Mouse (Mus musculus): ENCODE measurements around the gene Mfsd6l. TPM values are rescaled to one million over a fixed set of nuclear protein-coding genes. Genes with fewer than 3 reads are reported as not detected.

Gene Mfsd6l
- polyA plus RNA-seq, 1 experiment from 2014 or later, result 0.92 TPM

GRCm38 (mm10) chr11:68545172-68545571, 10.8 kb upstream of the Mfsd6l start:
- no peak overlapping the region for H3K4me3 ChIP-seq (ENCODE audit: low read depth, low read length)
- H3K4me1 ChIP-seq (ENCODE audit: control insufficient read depth, insufficient read depth, low read length), result no peaks in the 10 kb centered on the region
- no peaks in the 10 kb centered on the region for H3K9me3 ChIP-seq (ENCODE audit: control insufficient read depth, low read length)
- DNase-seq (ENCODE audit: low spot score) (no peak), ATAC-seq (ENCODE audit: low read depth) (no peak)
- H3K36me3 ChIP-seq (ENCODE audit: control insufficient read depth, insufficient read depth, low read length), result no peaks in the 10 kb centered on the region
- H3K9ac ChIP-seq (ENCODE audit: low read depth, low read length), result no peak overlapping the region
- no peaks in the 10 kb centered on the region for H3K27me3 ChIP-seq (replicated peaks; ENCODE audit: control insufficient read depth, insufficient read depth, low read length)
- WGBS, result 46% methylated on average over 7 of the region's 7 CpGs
- no peak overlapping the region for H3K4me2 ChIP-seq (ENCODE audit: low read depth, low read length)
- H3K27ac ChIP-seq (replicated peaks; ENCODE audit: low read depth, low read length), result no peak overlapping the region

- Histone ChIP-seq H3K9ac (ENCODE audit: low read depth, low read length) (no peak overlapping the region), H3K4me3 (ENCODE audit: low read depth, low read length) (no peak overlapping the region), H3K36me3 (ENCODE audit: control insufficient read depth, insufficient read depth, low read length) (no peaks in the 10 kb centered on the region), H3K4me2 (ENCODE audit: low read depth, low read length) (no peak overlapping the region), H3K27ac (replicated peaks; ENCODE audit: low read depth, low read length) (no peak overlapping the region), H3K9me3 (ENCODE audit: control insufficient read depth, low read length) (no peaks in the 10 kb centered on the region), H3K4me1 (ENCODE audit: control insufficient read depth, insufficient read depth, low read length) (no peaks in the 10 kb centered on the region), H3K27me3 (replicated peaks; ENCODE audit: control insufficient read depth, insufficient read depth, low read length) (no peaks in the 10 kb centered on the region)
- WGBS, result 73% methylated on average over 8 of the region's 8 CpGs
- DNase-seq (ENCODE audit: low spot score) (no peak), ATAC-seq (ENCODE audit: low read depth) (no peak)
These were observed 10.2 kb upstream of the Mfsd6l start for GRCm38 (mm10) chr11:68545682-68546222.

GRCm38 (mm10) chr11:68547484-68547883, 8.5 kb upstream of the Mfsd6l start:
- no peaks in the 10 kb centered on the region for H3K9me3 ChIP-seq (ENCODE audit: control insufficient read depth, low read length)
- WGBS, result 42% methylated on average over 2 of the region's 2 CpGs
- H3K4me3 ChIP-seq (ENCODE audit: low read depth, low read length), result no peak overlapping the region
- H3K4me1 ChIP-seq (ENCODE audit: control insufficient read depth, insufficient read depth, low read length), result no peaks in the 10 kb centered on the region
- DNase-seq (ENCODE audit: low spot score) (no peak), ATAC-seq (ENCODE audit: low read depth) (no peak)
- no peak overlapping the region for H3K27ac ChIP-seq (replicated peaks; ENCODE audit: low read depth, low read length)
- H3K27me3 ChIP-seq (replicated peaks; ENCODE audit: control insufficient read depth, insufficient read depth, low read length), result no peaks in the 10 kb centered on the region
- H3K4me2 ChIP-seq (ENCODE audit: low read depth, low read length), result no peak overlapping the region
- no peaks in the 10 kb centered on the region for H3K36me3 ChIP-seq (ENCODE audit: control insufficient read depth, insufficient read depth, low read length)
- H3K9ac ChIP-seq (ENCODE audit: low read depth, low read length), result no peak overlapping the region

GRCm38 (mm10) chr11:68549597-68549996, 6.4 kb upstream of the Mfsd6l start:
- H3K9ac ChIP-seq (ENCODE audit: low read depth, low read length), result no peak overlapping the region
- DNase-seq (ENCODE audit: low spot score), result no peak
- no peaks in the 10 kb centered on the region for H3K27me3 ChIP-seq (replicated peaks; ENCODE audit: control insufficient read depth, insufficient read depth, low read length)
- H3K4me1 ChIP-seq (ENCODE audit: control insufficient read depth, insufficient read depth, low read length), result no peaks in the 10 kb centered on the region
- WGBS, result 48% methylated on average over 3 of the region's 3 CpGs
- H3K27ac ChIP-seq (replicated peaks; ENCODE audit: low read depth, low read length), result no peak overlapping the region
- no peak overlapping the region for H3K4me3 ChIP-seq (ENCODE audit: low read depth, low read length)
- no peaks in the 10 kb centered on the region for H3K36me3 ChIP-seq (ENCODE audit: control insufficient read depth, insufficient read depth, low read length)
- no peak for ATAC-seq (ENCODE audit: low read depth)
- no peak overlapping the region for H3K4me2 ChIP-seq (ENCODE audit: low read depth, low read length)
- no peaks in the 10 kb centered on the region for H3K9me3 ChIP-seq (ENCODE audit: control insufficient read depth, low read length)

- no peak overlapping the region for H3K4me3 ChIP-seq (ENCODE audit: low read depth, low read length)
These were observed 5.6 kb upstream of the Mfsd6l start for GRCm38 (mm10) chr11:68550358-68550757.

GRCm38 (mm10) chr11:68553981-68554471, 2.0 kb upstream of the Mfsd6l start:
- Histone ChIP-seq H3K4me1 (ENCODE audit: control insufficient read depth, insufficient read depth, low read length) (no peaks in the 10 kb centered on the region), H3K27ac (replicated peaks; ENCODE audit: low read depth, low read length) (no peak overlapping the region), H3K4me2 (ENCODE audit: low read depth, low read length) (no peak overlapping the region), H3K9ac (ENCODE audit: low read depth, low read length) (no peak overlapping the region), H3K9me3 (ENCODE audit: control insufficient read depth, low read length) (no peaks in the 10 kb centered on the region), H3K27me3 (replicated peaks; ENCODE audit: control insufficient read depth, insufficient read depth, low read length) (peaks cover 6% of the 10 kb centered on the region; the same call in 1 of the 2 replicates), H3K4me3 (ENCODE audit: low read depth, low read length) (no peak overlapping the region), H3K36me3 (ENCODE audit: control insufficient read depth, insufficient read depth, low read length) (no peaks in the 10 kb centered on the region)
- WGBS, result 35% methylated on average over 8 of the region's 8 CpGs
- DNase-seq (ENCODE audit: low spot score), result no peak
- no peak for ATAC-seq (ENCODE audit: low read depth)

More at GRCm38 (mm10) chr11:68550358-68550757, 5.6 kb upstream of the Mfsd6l start:
- DNase-seq (ENCODE audit: low spot score) (no peak), ATAC-seq (ENCODE audit: low read depth) (no peak)
- 52% methylated on average over 4 of the region's 4 CpGs for WGBS
- no peaks in the 10 kb centered on the region for H3K36me3 ChIP-seq (ENCODE audit: control insufficient read depth, insufficient read depth, low read length)
- H3K27ac ChIP-seq (replicated peaks; ENCODE audit: low read depth, low read length), result no peak overlapping the region
- no peak overlapping the region for H3K9ac ChIP-seq (ENCODE audit: low read depth, low read length)
- H3K4me2 ChIP-seq (ENCODE audit: low read depth, low read length), result no peak overlapping the region
- no peaks in the 10 kb centered on the region for H3K27me3 ChIP-seq (replicated peaks; ENCODE audit: control insufficient read depth, insufficient read depth, low read length)
- no peaks in the 10 kb centered on the region for H3K9me3 ChIP-seq (ENCODE audit: control insufficient read depth, low read length)
- no peaks in the 10 kb centered on the region for H3K4me1 ChIP-seq (ENCODE audit: control insufficient read depth, insufficient read depth, low read length)

GRCm38 (mm10) chr11:68559546-68559945, 3.6 kb downstream of the Mfsd6l start:
- Histone ChIP-seq H3K9me3 (ENCODE audit: control insufficient read depth, low read length) (no peaks in the 10 kb centered on the region), H3K27ac (replicated peaks; ENCODE audit: low read depth, low read length) (no peak overlapping the region), H3K9ac (ENCODE audit: low read depth, low read length) (no peak overlapping the region), H3K4me2 (ENCODE audit: low read depth, low read length) (no peak overlapping the region), H3K4me1 (ENCODE audit: control insufficient read depth, insufficient read depth, low read length) (no peaks in the 10 kb centered on the region), H3K36me3 (ENCODE audit: control insufficient read depth, insufficient read depth, low read length) (no peaks in the 10 kb centered on the region), H3K27me3 (replicated peaks; ENCODE audit: control insufficient read depth, insufficient read depth, low read length) (peaks cover 6% of the 10 kb centered on the region; the same call in 1 of the 2 replicates), H3K4me3 (ENCODE audit: low read depth, low read length) (no peak overlapping the region)
- WGBS, result 46% methylated on average over 1 of the region's 1 CpGs
- DNase-seq (ENCODE audit: low spot score) (no peak), ATAC-seq (ENCODE audit: low read depth) (no peak)

- Histone ChIP-seq H3K4me3 (ENCODE audit: low read depth, low read length) (no peak overlapping the region), H3K4me1 (ENCODE audit: control insufficient read depth, insufficient read depth, low read length) (no peaks in the 10 kb centered on the region), H3K36me3 (ENCODE audit: control insufficient read depth, insufficient read depth, low read length) (no peaks in the 10 kb centered on the region), H3K4me2 (ENCODE audit: low read depth, low read length) (no peak overlapping the region), H3K27me3 (replicated peaks; ENCODE audit: control insufficient read depth, insufficient read depth, low read length) (no peaks in the 10 kb centered on the region), H3K9me3 (ENCODE audit: control insufficient read depth, low read length) (no peaks in the 10 kb centered on the region), H3K27ac (replicated peaks; ENCODE audit: low read depth, low read length) (no peak overlapping the region), H3K9ac (ENCODE audit: low read depth, low read length) (no peak overlapping the region)
- 77% methylated on average over 11 of the region's 11 CpGs for WGBS
- ATAC-seq (ENCODE audit: low read depth) (no peak), DNase-seq (ENCODE audit: low spot score) (no peak)
These were observed 6.3 kb downstream of the Mfsd6l start for GRCm38 (mm10) chr11:68561957-68562950.
